Mouse (Mus musculus) kidney, adult 2 months (tissue): Measurements from ENCODE around the gene Susd6. TPM values are rescaled to one million over a fixed set of nuclear protein-coding genes. Genes with fewer than 3 reads are reported as not detected.

Experiments used
- DNase-seq: peaks from one replicate; pipeline ENCODE4 v3.0.0; 2021
- H3K27ac ChIP-seq: fragments of 200-500 bp; 2 replicates; pipeline ENCODE4 v1.5.1; 2012; ENCODE audit warnings: low read depth, low read length, control low read depth, inconsistent platforms; ENCODE audit not compliant: insufficient read depth
- H3K27me3 ChIP-seq: fragments of 200-500 bp; replicated peaks from 2 replicates; pipeline ENCODE4 v1.6.1; 2012; ENCODE audit warnings: mild to moderate bottlenecking, moderate library complexity, low read length, inconsistent platforms; ENCODE audit not compliant: control insufficient read depth, insufficient read depth
- H3K36me3 ChIP-seq: fragments of 200-500 bp; 2 replicates; pipeline ENCODE4 v1.6.1; 2012; ENCODE audit warnings: mild to moderate bottlenecking, moderate library complexity, low read length, inconsistent platforms; ENCODE audit not compliant: control insufficient read depth, insufficient read depth
- H3K4me1 ChIP-seq: fragments of 200-500 bp; 2 replicates; pipeline ENCODE4 v1.6.1; 2011; ENCODE audit warnings: low read length; ENCODE audit not compliant: control insufficient read depth, insufficient read depth
- H3K4me3 ChIP-seq: fragments of 200-500 bp; 2 replicates; pipeline ENCODE4 v1.5.1; 2011; ENCODE audit warnings: mild to moderate bottlenecking, low read depth, low read length, control low read depth; ENCODE audit not compliant: insufficient read depth
- CTCF ChIP-seq: fragments of 200-500 bp; conservative IDR thresholded peaks from 2 replicates; pipeline ENCODE4 v1.5.1; 2011; ENCODE audit warnings: low read depth, mild to moderate bottlenecking, control low read depth, low read length, moderate library complexity, mixed read lengths; ENCODE audit not compliant: insufficient read depth, insufficient read length
- POLR2A ChIP-seq: fragments of 200-500 bp; IDR thresholded peaks from one replicate; pipeline ENCODE4 v1.6.1; 2011; ENCODE audit warnings: low read depth, low read length, control low read depth
- WGBS: fragments of 180-500 bp; shearing (Covaris S2); methylation state at CpG from one replicate; pipeline ENCODE4 v1.1.7; 2018; 5-methylcytosine and 5-hydroxymethylcytosine counted together
- polyA plus RNA-seq: library from polyadenylated mRNA; depleted of rRNA; stranded (reverse); fragments of >200 nt; gene quantifications from 2 replicates; pipeline ENCODE4 v1.2.3, GENCODE M21; 2012

Gene Susd6
- polyA plus RNA-seq, 1 experiment = 65.5 TPM

DNA sequence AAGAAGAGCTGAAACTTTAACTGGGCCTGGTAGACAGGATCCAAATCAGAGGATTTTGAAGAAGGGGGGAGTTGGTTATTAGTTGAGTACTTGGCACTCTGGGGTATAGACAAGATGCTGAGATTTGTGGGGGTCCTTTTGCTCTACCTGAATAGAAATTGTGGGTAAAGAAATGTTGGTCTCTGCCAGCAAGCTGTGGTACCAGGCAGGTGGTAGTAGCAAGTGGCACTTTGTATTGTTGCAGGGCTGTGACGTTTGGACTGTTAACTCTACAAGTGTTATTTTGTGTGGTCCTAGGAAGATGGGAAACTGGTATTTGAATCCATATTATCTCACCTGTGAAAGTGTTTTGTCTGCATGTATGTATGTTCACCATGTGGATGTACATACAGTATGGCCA, 55.6 kb downstream of the Susd6 start:
- no peak overlapping the region for H3K27ac ChIP-seq
- H3K4me3 ChIP-seq = no peak overlapping the region
- H3K27me3 ChIP-seq = no peaks in the 10 kb centered on the region
- no peak for DNase-seq
- no peaks in the 10 kb centered on the region for H3K36me3 ChIP-seq
- 80% methylated on average over 1 of the region's 1 CpGs for WGBS
- H3K4me1 ChIP-seq = peaks cover 37% of the 10 kb centered on the region
- TF ChIP-seq CTCF = no peak
- no peak for TF ChIP-seq POLR2A

- H3K4me1 ChIP-seq = peaks cover 34% of the 10 kb centered on the region
- no peaks in the 10 kb centered on the region for H3K36me3 ChIP-seq
- H3K4me3 ChIP-seq = no peak overlapping the region
- TF ChIP-seq POLR2A (no peak), CTCF (no peak)
- H3K27me3 ChIP-seq = no peaks in the 10 kb centered on the region
- H3K27ac ChIP-seq = peak overlapping the region; percentile 49; the same call in 1 of the 2 replicates
- 41% methylated on average over 1 of the region's 1 CpGs for WGBS
- peak; percentile 60 for DNase-seq
These were observed 56.6 kb downstream of the Susd6 start for GRCm38 (mm10) chr12:80846861-80847268.

GRCm38 (mm10) chr12:80852001-80852400, 61.7 kb downstream of the Susd6 start:
- H3K4me1 ChIP-seq = peaks cover 10% of the 10 kb centered on the region
- DNase-seq = no peak

GRCm38 (mm10) chr12:80853737-80854136, 63.4 kb downstream of the Susd6 start:
- peak overlapping the region; percentile 68 for H3K27ac ChIP-seq
- H3K27me3 ChIP-seq = no peaks in the 10 kb centered on the region
- no peak overlapping the region for H3K4me3 ChIP-seq
- H3K4me1 ChIP-seq = peaks cover 9% of the 10 kb centered on the region; the same call in 1 of the 2 replicates
- TF ChIP-seq CTCF (no peak), POLR2A (no peak)
- peaks cover 3% of the 10 kb centered on the region; the same call in 1 of the 2 replicates for H3K36me3 ChIP-seq
- 44% methylated on average over 3 of the region's 3 CpGs for WGBS
- peak; percentile 63 for DNase-seq

More at GRCm38 (mm10) chr12:80852001-80852400, 61.7 kb downstream of the Susd6 start:
- Histone ChIP-seq H3K36me3 (no peaks in the 10 kb centered on the region), H3K27me3 (no peaks in the 10 kb centered on the region), H3K4me3 (no peak overlapping the region), H3K27ac (no peak overlapping the region)
- TF ChIP-seq CTCF = no peak
- no peak for TF ChIP-seq POLR2A
- 54% methylated on average over 1 of the region's 1 CpGs for WGBS

DNA sequence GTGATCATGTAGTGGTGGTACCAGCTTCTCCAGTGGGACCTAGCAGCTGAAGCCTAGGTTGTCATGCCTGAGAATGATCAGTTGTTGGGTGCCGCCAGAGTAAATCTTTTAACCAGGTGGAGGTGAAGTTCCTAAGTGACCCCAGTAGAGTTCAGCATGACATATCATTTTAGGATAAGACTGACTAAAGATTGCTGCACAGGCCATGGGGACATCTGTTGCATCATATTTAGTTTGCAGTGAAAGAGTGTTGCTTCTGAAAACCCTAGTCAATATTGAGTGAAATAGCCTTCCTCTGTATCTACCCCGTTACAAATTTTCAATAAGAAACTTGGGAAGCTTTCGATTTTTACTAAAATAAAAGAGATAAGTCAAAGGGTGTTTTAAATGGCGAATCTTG, 64.4 kb downstream of the Susd6 start:
- 97% methylated on average over 4 of the region's 4 CpGs for WGBS
- H3K27ac ChIP-seq = 0 out of 2 replicates have a peak overlapping the region, but pooled peaks have one; percentile 23
- no peak overlapping the region for H3K4me3 ChIP-seq
- peaks cover 3% of the 10 kb centered on the region; the same call in 1 of the 2 replicates for H3K36me3 ChIP-seq
- TF ChIP-seq POLR2A = no peak
- no peak for TF ChIP-seq CTCF
- DNase-seq = no peak
- H3K4me1 ChIP-seq = peaks cover 9% of the 10 kb centered on the region; the same call in 1 of the 2 replicates
- no peaks in the 10 kb centered on the region for H3K27me3 ChIP-seq

- Histone ChIP-seq H3K36me3 (peaks cover 3% of the 10 kb centered on the region; the same call in 1 of the 2 replicates), H3K4me3 (no peak overlapping the region), H3K27ac (no peak overlapping the region), H3K27me3 (no peaks in the 10 kb centered on the region), H3K4me1 (peaks cover 9% of the 10 kb centered on the region; the same call in 1 of the 2 replicates)
- DNase-seq = no peak
- WGBS = 77% methylated on average over 2 of the region's 2 CpGs
- TF ChIP-seq POLR2A = no peak
- no peak for TF ChIP-seq CTCF
These were observed 64.8 kb downstream of the Susd6 start for GRCm38 (mm10) chr12:80855100-80855499.

DNA sequence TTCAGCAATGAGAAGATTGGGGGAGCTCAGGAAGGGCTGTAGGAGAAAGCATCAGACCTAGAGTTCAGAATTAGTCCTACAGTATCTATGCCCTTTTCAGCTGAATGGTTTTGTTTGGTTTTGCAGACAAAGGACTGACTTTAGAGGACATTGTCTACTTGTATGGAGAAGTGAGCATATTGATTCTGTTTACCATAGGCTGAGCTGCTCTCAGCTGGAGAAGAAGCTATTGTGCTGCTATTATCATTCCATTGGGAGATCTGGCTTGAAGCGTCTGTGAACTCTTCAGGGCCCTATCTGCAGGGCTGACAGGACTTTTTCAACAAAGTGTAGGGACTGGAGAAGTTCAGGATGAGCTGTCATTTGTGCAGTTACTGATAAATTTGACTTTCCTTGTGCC, 65.3 kb downstream of the Susd6 start:
- WGBS = 86% methylated on average over 1 of the region's 1 CpGs
- TF ChIP-seq POLR2A (no peak), CTCF (no peak)
- Histone ChIP-seq H3K36me3 (peaks cover 3% of the 10 kb centered on the region; the same call in 1 of the 2 replicates), H3K4me1 (peaks cover 9% of the 10 kb centered on the region; the same call in 1 of the 2 replicates), H3K27ac (no peak overlapping the region), H3K4me3 (no peak overlapping the region), H3K27me3 (no peaks in the 10 kb centered on the region)
- DNase-seq = no peak
